Mouse (Mus musculus): ENCODE measurements around the gene Chaf1b. TPM values are rescaled to one million over a fixed set of nuclear protein-coding genes. Genes with fewer than 3 reads are reported as not detected.
A peak's percentile ranks its signal among the peaks of the same experiment; 100 is the strongest.

Chaf1b gene
- total and polyA plus RNA-seq, 3 experiments: 48.2 to 53.9 TPM; not detected in 1

DNA sequence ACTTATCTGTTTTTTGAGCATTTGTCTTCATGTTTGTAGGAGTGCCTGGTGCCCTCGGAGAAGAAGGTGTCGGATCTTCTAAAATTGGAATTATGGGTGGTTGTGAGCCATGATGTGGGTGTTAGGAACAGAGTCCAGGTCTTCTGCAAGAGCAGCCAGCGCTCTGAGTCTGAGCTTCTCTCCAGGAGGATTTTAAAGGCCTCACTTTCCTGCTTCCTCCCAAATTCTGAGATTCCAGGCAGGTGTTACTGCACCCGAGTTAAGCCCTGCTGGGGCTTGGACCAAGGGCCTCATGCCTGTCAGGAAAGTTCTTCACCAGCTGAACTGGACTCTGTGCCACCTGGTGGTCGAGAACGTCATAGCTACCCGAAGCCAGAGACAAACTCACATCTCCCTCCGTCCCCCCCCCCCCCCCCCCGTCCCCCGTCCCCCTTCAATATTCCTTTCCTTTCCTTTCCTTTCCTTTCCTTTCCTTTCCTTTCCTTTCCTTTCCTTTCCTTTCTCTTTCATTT lies 31.7 kb downstream of the Chaf1b start:
- H3K36me3 ChIP-seq (ENCODE audit: control insufficient read depth in 1 of 2, insufficient read depth in 2 of 2, low read length in 2 of 2): peaks cover 0 to 20% of the 10 kb centered on the region in 2 experiments; a peak in 2 of 4 replicates
- no peak overlapping the region for H3K27ac ChIP-seq (ENCODE audit: control insufficient read depth, low read depth, low read length)
- TF ChIP-seq CTCF (IDR thresholded peaks at IDR 0.05 in 2 of 3, conservative IDR thresholded peaks at IDR 0.05 in 1 of 3; ENCODE audit: control insufficient read depth in 1 of 3, insufficient read depth in 1 of 3, low read depth in 2 of 3, low read length in 3 of 3, poor library complexity in 1 of 3, severe bottlenecking in 1 of 3): peak; percentile 36 to 63 (median 61); a peak in 5 of 6 replicates
- TF ChIP-seq SMC3 (IDR thresholded peaks at IDR 0.05; ENCODE audit: low read depth, low read length): peak; percentile 72
- no peak for TF ChIP-seq POLR2A (IDR thresholded peaks at IDR 0.05; ENCODE audit: control insufficient read depth in 1 of 2, insufficient read depth in 1 of 2, low read depth in 1 of 2, low read length in 2 of 2, poor library complexity in 1 of 2)
- TF ChIP-seq ELF1 (IDR thresholded peaks at IDR 0.05; ENCODE audit: low read depth, low read length): no peak
- TF ChIP-seq ZC3H11A (IDR thresholded peaks at IDR 0.05; ENCODE audit: low read depth, low read length): peak; percentile 35; the same call in 1 of the 2 replicates
- TF ChIP-seq RAD21 (IDR thresholded peaks at IDR 0.05; ENCODE audit: low read depth, low read length): peak; percentile 36
- DNase-seq (ENCODE audit: low read depth, low spot score): peak; percentile 63
- no peaks in the 10 kb centered on the region for H3K9me3 ChIP-seq (replicated peaks; ENCODE audit: insufficient read depth, low read length)
- no peak overlapping the region for H3K4me3 ChIP-seq (ENCODE audit: control insufficient read depth in 1 of 2, insufficient read depth in 1 of 2, low read depth in 2 of 2, low read length in 2 of 2)
- no peak overlapping the region for H3K9ac ChIP-seq (ENCODE audit: control insufficient read depth, low read depth, low read length, poor library complexity, severe bottlenecking)
- no peaks in the 10 kb centered on the region for H3K79me2 ChIP-seq (ENCODE audit: control insufficient read depth, insufficient read depth, low read length, poor library complexity)
- H3K4me1 ChIP-seq (ENCODE audit: control insufficient read depth in 1 of 2, insufficient read depth in 2 of 2, low read length in 2 of 2): peaks cover 8 to 27% of the 10 kb centered on the region in 2 experiments; a peak in 3 of 4 replicates
- no peaks in the 10 kb centered on the region for H3K27me3 ChIP-seq (ENCODE audit: control insufficient read depth in 1 of 2, insufficient read depth in 2 of 2, low read length in 2 of 2)

GRCm38 (mm10) chr16:93917712-93918678 lies 34.3 kb downstream of the Chaf1b start:
- Histone ChIP-seq H3K4me3 (ENCODE audit: control insufficient read depth in 1 of 2, insufficient read depth in 1 of 2, low read depth in 2 of 2, low read length in 2 of 2) (peak overlapping the region; percentile 30 to 57), H3K27me3 (ENCODE audit: control insufficient read depth in 1 of 2, insufficient read depth in 2 of 2, low read length in 2 of 2) (no peaks in the 10 kb centered on the region), H3K4me1 (ENCODE audit: control insufficient read depth in 1 of 2, insufficient read depth in 2 of 2, low read length in 2 of 2) (peaks cover 8 to 20% of the 10 kb centered on the region in 2 experiments; a peak in 3 of 4 replicates), H3K36me3 (ENCODE audit: control insufficient read depth in 1 of 2, insufficient read depth in 2 of 2, low read length in 2 of 2) (peaks cover 0 to 16% of the 10 kb centered on the region in 2 experiments; a peak in 2 of 4 replicates), H3K27ac (ENCODE audit: control insufficient read depth, low read depth, low read length) (peak overlapping the region; percentile 71), H3K9me3 (replicated peaks; ENCODE audit: insufficient read depth, low read length) (no peaks in the 10 kb centered on the region), H3K79me2 (ENCODE audit: control insufficient read depth, insufficient read depth, low read length, poor library complexity) (no peaks in the 10 kb centered on the region), H3K9ac (ENCODE audit: control insufficient read depth, low read depth, low read length, poor library complexity, severe bottlenecking) (peak overlapping the region; percentile 57)
- peak; percentile 93 for DNase-seq (ENCODE audit: low read depth, low spot score)
- TF ChIP-seq E2F4 (IDR thresholded peaks at IDR 0.05; ENCODE audit: borderline replicate concordance, low read depth, low read length) (no peak), SIN3A (IDR thresholded peaks at IDR 0.05; ENCODE audit: low read length) (peak; percentile 37; the same call in 1 of the 2 replicates), NRF1 (IDR thresholded peaks at IDR 0.05; ENCODE audit: insufficient read depth, low read depth, low read length, poor library complexity, severe bottlenecking) (peak; percentile 48; the same call in 1 of the 2 replicates), JUND (IDR thresholded peaks at IDR 0.05; ENCODE audit: low read depth, low read length) (no peak), ELF1 (IDR thresholded peaks at IDR 0.05; ENCODE audit: low read depth, low read length) (peak; percentile 46), MAX (IDR thresholded peaks at IDR 0.05; ENCODE audit: low read length) (no peak), CHD1 (IDR thresholded peaks at IDR 0.05; ENCODE audit: low read depth, low read length) (no peak), RCOR1 (IDR thresholded peaks at IDR 0.05; ENCODE audit: low read depth, low read length) (no peak), TBP (IDR thresholded peaks at IDR 0.05; ENCODE audit: low read depth, low read length) (peak; percentile 51; the same call in 1 of the 2 replicates), TCF12 (IDR thresholded peaks at IDR 0.05; ENCODE audit: low read depth, low read length) (peak; percentile 9; the same call in 1 of the 2 replicates), GATA1 (IDR thresholded peaks at IDR 0.05; ENCODE audit: low read depth, low read length) (peak; percentile 97), MAZ (IDR thresholded peaks at IDR 0.05; ENCODE audit: low read depth, low read length) (peak; percentile 69; the same call in 1 of the 2 replicates), NELFE (IDR thresholded peaks at IDR 0.05; ENCODE audit: low read depth, low read length) (peak; percentile 37; the same call in 1 of the 2 replicates), MAFK (IDR thresholded peaks at IDR 0.05; ENCODE audit: borderline replicate concordance, low read depth, low read length) (peak; percentile 88), TAL1 (IDR thresholded peaks at IDR 0.05; ENCODE audit: low read length) (no peak), ETS1 (IDR thresholded peaks at IDR 0.05; ENCODE audit: low read depth, low read length) (peak; percentile 63; the same call in 1 of the 2 replicates), ZKSCAN1 (IDR thresholded peaks at IDR 0.05; ENCODE audit: low read depth, low read length) (no peak), CHD2 (IDR thresholded peaks at IDR 0.05; ENCODE audit: low read length) (no peak), ZNF384 (IDR thresholded peaks at IDR 0.05; ENCODE audit: low read depth, low read length) (no peak), EP300 (IDR thresholded peaks at IDR 0.05; ENCODE audit: low read depth in 1 of 2, low read length in 2 of 2) (0 out of 4 replicates have a peak, but pooled peaks have one; percentile 11 to 17), GABPA (IDR thresholded peaks at IDR 0.05; ENCODE audit: low read depth, low read length) (no peak), HCFC1 (IDR thresholded peaks at IDR 0.05; ENCODE audit: low read depth, low read length) (peak; percentile 24; the same call in 1 of the 2 replicates), SMC3 (IDR thresholded peaks at IDR 0.05; ENCODE audit: low read depth, low read length) (peak; percentile 69), MYB (IDR thresholded peaks at IDR 0.05; ENCODE audit: low read depth, low read length) (0 out of 2 replicates have a peak, but pooled peaks have one; percentile 6), CTCF (IDR thresholded peaks at IDR 0.05 in 2 of 3, conservative IDR thresholded peaks at IDR 0.05 in 1 of 3; ENCODE audit: control insufficient read depth in 1 of 3, insufficient read depth in 1 of 3, low read depth in 2 of 3, low read length in 3 of 3, poor library complexity in 1 of 3, severe bottlenecking in 1 of 3) (peak; percentile 62 to 74 (median 62))

All from MEL (cell line).